Mouse (Mus musculus) 3134 (cell line): ENCODE data around the gene Wdr24.
"Not testable (repeated sequence)": the region's sequence is repeated elsewhere in the genome, so short reads cannot be mapped to it uniquely, and the experiment has no call there.

Source experiments
- DNase-seq: peaks from one replicate; pipeline ENCODE4 v3.0.0-alpha.2; 2011; ENCODE audit warnings: low spot score; ENCODE audit not compliant: insufficient read length; ENCODE audit errors: extremely low read depth

The Wdr24 gene

DNA sequence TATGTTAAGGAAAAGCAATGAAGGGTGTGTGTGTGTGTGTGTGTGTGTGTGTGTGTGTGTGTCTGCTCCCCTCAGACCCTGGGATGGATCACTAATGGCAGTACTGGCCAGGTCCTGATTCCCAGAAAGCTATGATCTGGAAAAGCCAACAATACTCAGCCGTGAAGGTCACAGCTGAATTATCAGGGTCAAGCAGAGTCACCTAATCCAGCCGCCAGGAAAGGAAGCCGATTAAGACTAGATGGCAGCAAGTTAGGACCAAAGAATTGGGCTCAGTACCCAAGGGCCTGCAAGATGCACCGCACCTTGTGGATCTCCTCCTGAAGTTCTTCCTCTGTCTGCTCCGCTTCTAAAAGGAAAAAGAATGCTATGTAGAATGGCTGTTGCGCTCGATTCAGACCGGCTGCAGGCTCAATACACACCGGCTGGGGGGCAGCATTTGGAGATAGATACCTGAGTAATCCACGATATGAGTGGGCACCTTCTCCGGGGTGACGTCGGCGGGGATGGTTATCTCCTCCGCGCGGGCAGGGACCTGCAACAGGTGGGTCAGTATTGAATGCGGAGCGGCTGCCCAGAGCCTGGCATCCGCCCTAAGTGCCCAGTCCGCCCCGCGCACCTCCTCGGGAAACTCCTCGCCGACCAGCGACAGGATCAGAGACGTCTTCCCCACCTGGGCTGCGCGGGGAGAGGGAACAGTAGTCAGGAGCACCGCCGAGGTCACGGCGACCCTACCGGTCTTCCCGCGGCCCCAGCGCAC lies 20.4 kb downstream of the Wdr24 start:
- DNase-seq: no peak

DNA sequence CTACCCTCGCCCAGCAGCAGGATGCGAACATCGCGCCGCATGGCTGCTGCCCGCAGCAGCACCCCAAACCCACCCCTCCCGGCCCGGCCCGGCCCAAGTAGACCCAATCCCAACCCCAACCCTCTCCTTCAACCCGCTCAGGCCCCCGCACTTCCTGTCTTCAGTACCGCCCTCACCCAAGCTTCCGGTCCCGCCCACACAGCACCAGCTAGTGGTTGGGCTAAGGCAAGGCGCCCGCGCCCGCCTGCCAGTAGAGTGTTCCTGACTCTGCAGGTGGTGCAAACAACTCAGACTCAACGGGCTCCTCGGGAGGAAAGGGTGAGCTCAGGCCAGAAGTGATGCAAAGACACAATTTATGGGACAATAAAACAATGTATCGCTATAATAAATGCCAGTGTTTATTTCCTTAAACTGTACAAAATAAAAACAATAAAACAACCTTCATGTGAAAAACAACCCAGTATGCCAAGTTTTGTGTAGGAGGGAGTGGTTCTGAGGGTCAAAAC lies 21.0 kb downstream of the Wdr24 start, which contains the start of gene Rhot2:
TSS of gene Rhot2 (minus strand) at position 456 of the 506 bp plus-strand sequence.
- peak; percentile 89 for DNase-seq

DNA sequence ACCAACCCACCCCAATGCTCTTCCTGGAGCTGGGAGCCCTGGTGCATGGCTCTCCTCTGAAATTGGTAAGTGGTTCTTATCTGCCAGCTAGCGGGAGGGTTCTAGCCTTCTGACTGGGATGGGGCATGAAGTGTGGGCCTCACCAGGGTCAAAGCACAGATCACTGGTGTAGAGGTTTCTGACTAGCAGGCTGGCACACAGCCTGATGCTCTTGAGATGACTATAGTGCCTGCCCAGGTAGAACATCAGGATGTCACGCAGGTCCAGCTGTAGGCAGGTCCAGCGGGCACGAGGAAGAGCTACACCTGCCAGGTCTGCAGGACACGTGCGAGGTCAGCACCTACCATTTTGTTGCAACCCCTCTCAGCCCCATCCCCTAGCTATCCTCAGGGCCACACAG lies 36.8 kb downstream of the Wdr24 start:
- no peak for DNase-seq

DNA sequence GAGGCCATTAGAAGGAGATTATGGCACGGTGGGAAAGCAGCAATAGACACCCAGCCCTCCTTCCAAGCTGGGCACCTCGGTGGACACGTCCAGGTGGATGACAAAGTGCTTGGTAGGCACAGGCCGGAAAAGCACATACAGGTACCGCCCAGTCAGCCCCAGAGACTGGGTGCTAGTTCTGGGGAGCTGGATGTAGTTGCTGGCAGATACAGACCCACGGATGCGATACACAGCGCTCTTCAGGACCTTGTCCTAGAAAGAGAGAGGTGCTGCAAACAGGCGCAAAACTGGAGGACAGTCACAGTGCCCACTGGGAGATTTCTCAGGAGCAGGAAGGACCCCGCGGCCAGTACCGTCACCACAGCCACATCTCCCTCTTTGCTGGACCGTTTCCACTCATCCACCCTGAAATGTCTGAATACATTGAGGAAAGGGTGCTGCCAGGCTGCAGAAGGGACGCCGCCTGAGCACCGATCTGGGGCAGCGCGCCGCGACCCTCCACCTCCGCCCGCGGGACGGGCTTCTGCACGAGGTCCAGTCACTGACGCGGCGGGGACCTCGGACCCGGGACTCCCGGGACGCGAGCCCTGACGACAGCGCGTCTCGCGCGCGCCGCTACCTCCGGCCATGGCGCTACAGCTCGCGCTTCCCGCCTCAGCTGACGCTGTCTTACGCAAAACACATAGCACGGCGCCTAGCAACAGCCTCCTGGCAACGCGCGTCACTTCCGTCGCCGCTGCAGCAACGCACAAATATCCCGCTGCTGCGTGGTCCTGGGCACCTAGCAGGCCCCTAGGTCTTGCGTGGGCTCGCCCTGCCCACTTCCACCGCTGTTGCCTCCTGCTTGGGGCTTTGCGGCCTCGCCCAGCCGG lies 37.6 kb downstream of the Wdr24 start, which contains the start of gene Wdr90:
TSS of gene Wdr90 (minus strand) at position 670 of the 872 bp plus-strand sequence.
- DNase-seq: peak; percentile 97

DNA sequence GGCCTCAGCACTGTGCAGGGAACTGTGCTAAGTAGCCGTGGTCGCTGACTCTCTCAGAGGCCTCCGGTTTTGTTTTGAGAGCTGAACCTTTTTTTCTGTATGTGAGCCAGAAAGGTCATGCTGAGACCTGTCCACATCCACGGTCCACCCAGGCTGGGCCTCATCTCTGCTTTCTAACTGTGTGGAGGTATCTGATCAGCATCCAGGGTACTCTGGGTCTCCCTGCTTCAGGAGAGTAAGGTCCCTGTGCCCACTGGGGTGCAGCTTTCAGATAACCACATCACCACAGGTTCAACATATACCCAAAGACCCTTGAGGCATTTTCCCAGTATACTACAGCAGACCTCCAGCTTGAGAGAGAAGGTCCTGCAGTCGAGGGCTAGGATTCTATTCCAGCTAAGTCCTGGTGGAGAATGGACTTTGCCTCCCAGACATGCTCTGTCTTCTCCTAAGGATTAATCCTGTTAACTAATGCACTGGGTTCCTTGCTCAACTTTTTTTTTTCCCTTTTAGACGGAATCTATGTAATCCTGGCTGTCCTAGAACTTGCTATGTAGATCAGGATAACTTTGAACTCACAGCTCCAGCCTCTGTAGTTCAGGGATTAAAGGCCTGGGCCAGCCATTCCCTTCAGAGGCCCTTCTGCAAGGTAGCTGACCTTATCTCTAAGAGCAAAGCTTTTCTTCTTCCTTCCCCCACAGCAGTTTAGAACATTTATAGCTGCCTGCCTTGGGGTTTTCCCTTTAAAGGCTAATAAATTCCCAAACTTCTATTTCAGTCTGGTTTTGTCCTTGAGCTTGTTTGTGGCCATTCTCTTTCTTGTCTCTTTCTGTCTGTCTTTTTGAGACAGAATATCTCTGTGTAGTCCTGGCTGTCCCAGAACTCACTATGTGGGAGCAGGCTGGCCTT lies 38.5 kb downstream of the Wdr24 start:
- DNase-seq: no peak

DNA sequence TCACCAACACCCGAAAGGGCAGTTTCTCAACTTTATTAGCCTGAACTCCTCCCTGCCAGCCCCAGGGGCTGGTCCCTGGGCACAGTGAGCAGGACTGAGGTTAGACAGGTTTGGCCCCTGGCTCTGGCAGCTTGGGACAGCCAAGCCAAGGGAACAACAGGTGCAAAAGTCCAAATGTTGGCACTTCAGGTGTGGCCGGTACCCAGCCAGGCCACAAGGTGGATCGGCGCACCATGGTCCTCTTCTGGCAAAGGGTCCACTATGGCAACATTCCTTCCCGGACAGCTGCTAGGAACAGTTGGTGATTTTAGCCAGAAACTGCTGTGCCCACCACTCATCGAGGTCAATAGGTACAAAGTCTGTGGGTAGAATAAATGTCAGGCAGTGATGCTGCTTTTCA lies 40.3 kb downstream of the Wdr24 start:
- DNase-seq: no peak

DNA sequence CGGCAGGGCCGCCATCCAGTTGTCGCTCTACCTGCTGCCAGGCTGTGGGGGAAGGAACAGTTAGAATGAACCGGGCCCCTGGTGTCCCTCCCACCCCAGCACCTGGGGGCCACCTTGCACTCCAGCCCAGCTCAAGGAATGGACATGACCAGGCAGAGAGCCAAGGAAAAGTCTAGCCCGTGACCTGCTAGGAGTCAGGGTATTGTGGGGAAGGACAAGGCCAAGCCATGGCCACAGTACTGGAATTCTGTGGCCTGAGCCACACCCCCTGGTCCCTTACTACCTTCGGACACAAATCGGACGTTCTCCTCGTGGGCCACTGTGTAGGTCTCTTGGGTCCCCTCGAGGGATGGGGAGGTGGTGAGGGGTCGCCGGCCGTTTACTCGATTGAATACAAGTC lies 40.9 kb downstream of the Wdr24 start:
- no peak for DNase-seq

DNA sequence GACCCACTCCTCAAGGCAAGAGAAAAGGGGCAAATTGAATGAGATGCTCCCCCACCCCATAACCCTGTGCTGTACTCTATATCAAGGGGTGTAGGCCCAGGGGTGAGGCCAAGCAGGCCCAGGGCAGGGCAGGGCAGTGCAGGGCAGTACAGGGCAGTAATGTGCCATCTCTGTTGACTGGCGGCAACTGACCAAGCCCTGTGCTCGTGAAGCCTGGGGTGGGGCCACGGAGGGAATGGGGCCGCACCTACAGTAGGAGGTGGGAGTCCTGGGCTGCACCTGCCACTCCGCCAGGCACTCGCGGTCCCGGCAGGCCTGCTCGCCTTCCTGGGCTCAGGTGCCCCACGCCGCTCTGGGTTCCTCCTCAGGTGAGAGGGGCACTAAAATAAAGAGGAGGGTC lies 41.9 kb downstream of the Wdr24 start:
- no peak for DNase-seq

DNA sequence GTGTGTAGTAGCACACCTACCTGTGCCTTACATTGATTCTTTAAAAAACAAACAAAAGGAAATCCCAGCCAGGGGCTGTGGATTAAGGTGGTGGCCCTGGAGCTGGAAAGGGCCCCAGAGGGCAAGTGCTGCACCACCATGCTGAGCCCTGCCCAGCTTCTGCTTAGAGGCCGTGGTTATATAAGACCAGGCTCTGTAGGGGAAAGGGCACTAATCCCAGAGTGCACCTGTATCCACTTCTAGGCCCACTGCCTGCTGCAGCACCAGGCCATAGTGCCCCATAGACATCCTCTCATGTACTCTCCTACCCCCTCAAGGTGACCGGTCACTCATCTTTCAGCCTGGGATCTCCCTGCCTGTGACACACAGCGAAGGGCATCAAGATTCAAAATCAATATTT lies 42.7 kb downstream of the Wdr24 start:
- DNase-seq: no peak

DNA sequence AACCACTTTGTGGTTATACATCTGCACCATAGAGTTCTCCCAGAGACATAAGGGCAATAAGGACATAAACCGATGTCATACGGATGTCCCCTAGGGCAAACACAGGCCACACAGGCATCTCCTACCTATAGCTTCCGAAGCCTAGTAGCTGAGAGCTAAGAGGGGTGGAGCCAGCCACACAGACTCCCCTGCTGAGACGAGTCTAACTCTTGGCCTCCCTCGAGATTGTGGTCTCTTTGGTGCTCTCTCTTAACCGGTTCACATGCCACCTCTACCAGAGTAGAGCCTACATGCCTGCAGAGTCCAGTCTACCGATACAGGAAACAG lies 44.0 kb downstream of the Wdr24 start:
- no peak for DNase-seq

DNA sequence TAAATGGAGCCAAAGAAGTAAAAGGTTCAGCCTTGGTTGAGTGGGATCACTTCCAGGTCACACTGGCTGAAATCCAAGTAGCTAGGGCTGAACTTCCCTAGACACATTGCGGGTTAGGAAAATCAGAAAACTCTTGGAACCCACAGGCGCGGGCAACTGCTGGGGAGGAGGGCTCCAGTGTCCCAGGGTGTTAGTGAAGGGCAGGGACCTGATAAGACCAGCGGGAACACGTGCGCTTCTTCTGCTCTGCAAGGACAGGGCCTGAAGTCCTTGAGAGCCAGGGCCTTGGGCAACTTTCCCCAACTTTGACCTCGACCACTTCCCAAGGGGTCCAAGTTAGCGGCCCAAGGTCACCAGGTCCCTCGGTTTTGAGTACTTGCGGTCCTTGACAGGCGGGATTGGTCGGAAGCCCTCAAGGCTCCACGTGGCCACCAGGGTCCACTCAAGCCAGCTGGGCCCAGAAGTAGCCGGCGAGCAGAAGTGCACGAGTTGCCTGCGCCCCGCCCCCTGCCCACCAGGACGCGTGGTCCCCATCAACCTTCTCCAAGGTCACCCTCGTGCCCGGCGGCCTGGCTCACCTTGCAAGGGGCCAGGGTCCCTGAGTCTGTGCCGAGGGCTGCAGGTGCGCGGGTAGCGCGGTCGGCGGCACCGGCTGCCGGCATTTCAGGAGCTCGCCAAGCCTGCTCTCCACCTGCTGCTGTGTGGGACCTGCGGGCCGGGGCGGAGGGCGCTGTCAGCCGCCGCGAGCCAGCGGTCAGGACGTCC lies 44.6 kb downstream of the Wdr24 start:
- peak; percentile 84 for DNase-seq

DNA sequence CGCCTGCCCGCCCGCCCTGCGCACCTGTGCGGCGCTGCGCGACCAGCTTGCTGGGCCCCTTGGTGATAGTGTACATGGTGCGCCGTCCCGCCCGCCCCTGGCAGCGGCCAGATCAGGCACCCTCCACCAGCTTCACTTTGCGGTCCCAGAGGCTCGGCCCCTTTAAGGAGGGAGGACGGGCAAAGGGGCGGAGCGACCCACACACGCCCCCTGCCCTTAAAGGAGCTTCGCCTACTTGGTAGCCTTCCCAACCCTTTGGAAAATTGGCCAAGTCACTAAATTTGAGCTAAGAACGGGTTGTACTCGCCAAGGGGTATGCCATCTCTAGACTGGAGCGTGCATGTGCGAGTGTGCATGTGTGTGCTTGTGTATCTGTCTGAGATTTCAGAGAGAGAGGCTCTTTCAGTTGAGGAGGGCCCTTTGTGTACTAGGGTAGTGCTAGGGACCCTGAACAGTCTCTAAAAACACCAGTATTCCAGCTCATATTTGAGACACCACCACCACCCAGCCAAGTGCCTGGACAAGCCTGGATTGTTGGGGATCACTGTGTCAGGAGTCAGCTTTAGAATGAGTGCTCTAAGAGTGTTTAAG lies 45.3 kb downstream of the Wdr24 start, which contains the start of gene Mcrip2:
TSS of gene Mcrip2 (minus strand) at position 164 of the 591 bp plus-strand sequence.
- peak; percentile 87 for DNase-seq

DNA sequence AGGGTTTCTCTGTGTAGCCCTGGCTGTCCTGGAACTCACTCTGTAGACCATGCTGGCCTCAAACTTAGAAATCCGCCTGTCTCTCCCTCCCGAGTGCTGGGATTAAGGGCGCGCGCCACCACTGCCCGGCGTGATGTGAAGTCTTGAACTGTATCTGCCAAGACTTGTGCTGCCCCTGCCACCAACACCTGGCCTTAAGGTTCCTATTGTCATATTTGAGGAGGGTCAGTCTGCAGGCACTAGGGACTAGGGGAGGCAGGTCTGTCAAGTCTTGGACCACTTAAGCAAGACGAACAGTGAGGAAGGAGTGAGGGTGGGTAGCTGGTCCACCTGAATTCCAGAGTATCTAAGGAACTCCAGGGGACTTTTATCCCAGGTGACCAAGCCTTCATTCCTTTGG lies 46.1 kb downstream of the Wdr24 start:
- DNase-seq: no peak

DNA sequence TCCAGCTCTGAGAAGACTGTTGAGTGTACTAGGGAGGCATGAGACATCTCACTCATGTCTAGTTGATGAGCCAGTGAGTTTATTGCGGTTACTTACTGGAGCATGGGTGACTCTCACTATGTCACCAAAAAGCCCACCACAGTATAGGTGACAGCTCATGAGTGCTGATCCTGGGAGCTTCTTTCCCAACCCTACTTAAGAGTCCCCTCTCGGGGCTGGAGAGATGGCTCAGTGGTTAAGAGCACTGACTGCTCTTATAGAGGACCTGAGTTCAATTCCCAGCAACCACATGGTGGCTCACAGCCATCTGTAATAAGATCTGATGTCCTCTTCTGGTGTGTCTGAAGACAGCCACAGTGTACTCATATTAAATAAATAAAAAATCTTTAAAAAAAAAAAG lies 46.5 kb downstream of the Wdr24 start:
- no peak for DNase-seq

DNA sequence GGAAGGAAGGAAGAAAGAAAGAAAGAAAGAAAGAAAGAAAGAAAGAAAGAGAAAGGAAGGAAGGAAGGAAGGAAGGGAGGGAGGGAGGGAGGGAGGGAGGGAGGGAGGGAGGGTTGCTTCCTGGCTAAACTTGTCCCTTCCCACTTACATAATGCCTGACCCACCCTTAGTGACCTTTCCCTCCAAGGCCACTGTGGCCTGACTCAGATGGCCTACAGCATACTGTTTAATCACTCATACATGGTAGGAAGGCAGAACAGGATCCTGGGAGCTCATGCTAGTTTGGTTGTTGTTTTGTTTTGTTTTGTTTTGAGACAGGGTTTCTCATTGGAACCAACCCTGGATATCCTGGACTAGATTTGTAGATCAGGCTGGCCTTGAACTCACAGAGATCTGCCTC lies 48.1 kb downstream of the Wdr24 start:
- DNase-seq: not testable (repeated sequence)

DNA sequence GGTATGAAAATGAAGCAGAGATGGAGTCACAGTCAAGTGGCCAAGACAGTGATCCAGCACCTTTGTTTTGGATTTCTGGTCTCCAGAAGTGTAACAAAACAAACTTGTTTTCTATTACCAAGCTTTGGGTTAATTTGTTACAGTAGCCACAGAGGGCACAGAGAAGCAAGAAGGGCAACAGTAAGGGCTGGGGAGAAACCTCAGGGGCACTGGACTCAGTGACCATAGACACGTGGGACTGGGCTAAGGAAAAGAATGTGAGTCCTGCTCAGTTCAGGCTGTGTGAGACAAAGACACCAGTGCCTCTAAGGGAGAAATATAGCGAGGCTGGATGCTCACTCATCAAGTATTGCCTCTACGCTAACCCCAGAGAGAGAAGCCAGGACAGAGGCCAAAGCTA lies 49.2 kb downstream of the Wdr24 start:
- no peak for DNase-seq

DNA sequence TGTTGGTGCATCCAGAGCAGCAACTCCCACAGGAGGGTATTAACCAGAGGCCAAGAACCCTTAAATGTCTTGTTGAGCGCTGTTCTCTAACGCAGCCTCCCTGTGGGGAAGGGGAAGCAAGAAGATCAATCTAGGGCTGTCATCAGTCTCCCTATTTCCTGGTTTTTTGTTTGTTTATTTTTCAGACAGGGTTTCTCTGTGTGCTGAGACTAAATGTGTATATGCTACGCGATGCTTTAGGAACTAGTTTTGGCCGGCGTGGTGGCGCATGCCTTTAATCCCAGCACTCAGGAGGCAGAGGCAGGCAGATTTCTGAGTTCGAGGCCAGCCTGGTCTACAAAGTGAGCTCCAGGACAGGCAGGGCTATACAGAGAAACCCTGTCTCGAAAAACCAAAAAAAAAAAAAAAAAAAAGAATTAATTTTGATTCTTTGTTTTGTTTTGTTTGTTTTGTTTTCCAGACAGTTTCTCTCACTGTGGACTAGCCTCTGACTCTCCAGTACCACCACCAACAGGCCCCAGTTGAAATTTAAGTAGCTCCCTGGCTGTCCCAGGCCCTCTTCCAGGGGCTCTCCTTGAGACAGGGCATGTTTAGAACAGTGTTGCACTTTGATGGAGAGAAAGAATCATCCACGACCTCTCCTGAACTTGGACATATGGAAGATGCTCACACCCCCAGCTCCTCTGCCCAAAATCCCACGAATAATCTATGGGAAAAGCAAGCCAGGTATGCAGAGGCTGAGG lies 50.1 kb downstream of the Wdr24 start:
- no peak for DNase-seq

DNA sequence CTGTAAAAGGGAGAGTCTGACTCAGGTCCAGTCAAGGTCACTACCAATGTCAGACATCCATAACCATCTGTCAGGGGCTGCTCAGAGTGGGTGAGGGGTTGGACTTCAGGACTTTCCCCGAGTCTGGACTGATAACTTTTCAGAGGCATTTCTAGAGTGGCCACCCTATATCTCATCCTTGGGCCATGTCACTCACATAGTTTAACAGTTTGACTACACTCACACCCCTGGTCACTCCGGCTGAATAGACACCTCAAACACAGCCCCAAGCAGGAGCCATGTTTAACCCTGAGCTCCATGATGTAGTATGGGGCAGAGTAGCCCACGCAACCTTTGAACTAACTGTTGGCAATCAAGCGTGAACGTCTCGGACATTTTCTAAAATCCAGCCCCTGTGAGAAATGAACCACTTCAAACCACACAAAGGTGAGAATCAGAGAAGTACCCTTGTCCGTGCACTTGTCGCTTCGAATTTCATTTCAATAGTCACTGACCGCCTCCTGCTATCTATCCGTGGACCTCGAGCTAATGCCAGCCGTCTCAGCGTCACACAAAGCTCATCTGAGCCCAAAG lies 50.8 kb downstream of the Wdr24 start:
- no peak for DNase-seq
